Mouse (Mus musculus) hindbrain, postnatal 0 days (tissue): ENCODE measurements at regions not wholly inside any gene's neighbourhood (a gene's known extent, or its start where the extent isn't known, plus 50 kb on each side); places are given as distances from the start of the nearest gene placed in this dataset.

ENCODE experiments used
- ATAC-seq: fragments of 200-750 bp; cut with Nextera tagmentation; 2 replicates; pipeline ENCODE4 v1.8.0; 2017; ENCODE audit warnings: mild to moderate bottlenecking, moderate TSS enrichment, moderate library complexity
- DNase-seq: peaks from one replicate; pipeline ENCODE4 v3.0.0-alpha.2; 2015; ENCODE audit warnings: low spot score
- H3K27ac ChIP-seq: fragments of 300-500 bp; sonication (generic); 2 replicates; pipeline ENCODE4 v1.5.1; 2014; ENCODE audit warnings: mild to moderate bottlenecking
- H3K27me3 ChIP-seq: fragments of 300-500 bp; sonication (generic); 2 replicates; pipeline ENCODE4 v1.6.1; 2014; ENCODE audit warnings: low read length, mixed read lengths; ENCODE audit not compliant: insufficient read depth
- H3K36me3 ChIP-seq: fragments of 300-500 bp; sonication (generic); 2 replicates; pipeline ENCODE4 v1.6.1; 2014; ENCODE audit warnings: low read length, mixed read lengths; ENCODE audit not compliant: insufficient read depth
- H3K4me1 ChIP-seq: fragments of 300-500 bp; sonication (generic); 2 replicates; pipeline ENCODE4 v1.6.1; 2014; ENCODE audit warnings: antibody characterized with exemption, low read length, mixed read lengths; ENCODE audit not compliant: insufficient read depth
- H3K4me2 ChIP-seq: fragments of 300-500 bp; sonication (generic); 2 replicates; pipeline ENCODE4 v1.6.1; 2014; ENCODE audit warnings: low read depth, mild to moderate bottlenecking, low read length, moderate library complexity, mixed read lengths
- H3K4me3 ChIP-seq: fragments of 300-500 bp; sonication (generic); 2 replicates; pipeline ENCODE4 v1.5.1; 2014; ENCODE audit warnings: low read length
- H3K9ac ChIP-seq: fragments of 300-500 bp; sonication (generic); replicated peaks from 2 replicates; pipeline ENCODE4 v1.6.1; 2014; ENCODE audit warnings: mild to moderate bottlenecking, low read length, moderate library complexity, mixed read lengths
- H3K9me3 ChIP-seq: fragments of 300-500 bp; sonication (generic); 2 replicates; pipeline ENCODE4 v1.6.1; 2016; ENCODE audit warnings: low read length, mixed read lengths
- CTCF ChIP-seq: IDR thresholded peaks from 2 replicates; pipeline ENCODE4 v1.5.1; 2016; ENCODE audit warnings: antibody characterized with exemption, control low read depth, low read depth
- whole genome bisulfite sequencing: fragments of 180-500 bp; shearing (Covaris S2); extraction: QIAGEN DNeasy Blood & Tissue Kit; methylation state at CpG from one replicate; pipeline ENCODE4 v1.1.7; 2014; 5-methylcytosine and 5-hydroxymethylcytosine counted together

GRCm38 (mm10) chr1:149347359-149347758 is 613.7 kb downstream of the Pla2g4a start:
- 85% methylated on average over 1 of the region's 1 CpGs for WGBS
- Histone ChIP-seq H3K9me3 (no peaks in the 10 kb centered on the region), H3K4me1 (no peaks in the 10 kb centered on the region), H3K9ac (no peak overlapping the region), H3K27ac (no peak overlapping the region), H3K4me2 (no peak overlapping the region), H3K4me3 (no peak overlapping the region), H3K36me3 (no peaks in the 10 kb centered on the region), H3K27me3 (no peaks in the 10 kb centered on the region)
- TF ChIP-seq CTCF = no peak
- DNase-seq = no peak
- ATAC-seq = no peak

GRCm38 (mm10) chr1:149338158-149338557 is 622.9 kb downstream of the Pla2g4a start:
- Histone ChIP-seq H3K27ac (no peak overlapping the region), H3K9ac (no peak overlapping the region), H3K4me1 (no peaks in the 10 kb centered on the region), H3K4me2 (no peak overlapping the region), H3K4me3 (no peak overlapping the region), H3K9me3 (no peaks in the 10 kb centered on the region), H3K36me3 (no peaks in the 10 kb centered on the region), H3K27me3 (no peaks in the 10 kb centered on the region)
- TF ChIP-seq CTCF = no peak
- ATAC-seq = no peak
- no peak for DNase-seq
- WGBS = 81% methylated on average over 5 of the region's 5 CpGs

GRCm38 (mm10) chr1:149332239-149332638 is 628.9 kb downstream of the Pla2g4a start:
- H3K27me3 ChIP-seq = no peaks in the 10 kb centered on the region
- 14% methylated on average over 3 of the region's 3 CpGs for WGBS
- H3K9me3 ChIP-seq = no peaks in the 10 kb centered on the region
- no peak overlapping the region for H3K4me2 ChIP-seq
- H3K4me1 ChIP-seq = no peaks in the 10 kb centered on the region
- H3K9ac ChIP-seq = no peak overlapping the region
- ATAC-seq (no peak), DNase-seq (peak; percentile 28)
- H3K27ac ChIP-seq = no peak overlapping the region
- no peak overlapping the region for H3K4me3 ChIP-seq
- no peaks in the 10 kb centered on the region for H3K36me3 ChIP-seq
- no peak for TF ChIP-seq CTCF

GRCm38 (mm10) chr1:149327171-149327570 is 633.9 kb downstream of the Pla2g4a start:
- DNase-seq = peak; percentile 6
- no peaks in the 10 kb centered on the region for H3K4me1 ChIP-seq
- ATAC-seq = 0 out of 2 replicates have a peak, but pooled peaks have one; percentile 40
- 67% methylated on average over 3 of the region's 3 CpGs for WGBS
- H3K36me3 ChIP-seq = no peaks in the 10 kb centered on the region
- no peak overlapping the region for H3K9ac ChIP-seq
- TF ChIP-seq CTCF = no peak
- H3K4me3 ChIP-seq = no peak overlapping the region
- no peaks in the 10 kb centered on the region for H3K27me3 ChIP-seq
- no peak overlapping the region for H3K27ac ChIP-seq
- H3K9me3 ChIP-seq = no peaks in the 10 kb centered on the region
- H3K4me2 ChIP-seq = no peak overlapping the region

- H3K9me3 ChIP-seq = no peaks in the 10 kb centered on the region
- 74% methylated on average over 1 of the region's 1 CpGs for WGBS
Observed at GRCm38 (mm10) chr1:149323095-149323494, 638.0 kb downstream of the Pla2g4a start.

GRCm38 (mm10) chr1:149289725-149290124 is 671.4 kb downstream of the Pla2g4a start:
- Histone ChIP-seq H3K4me2 (no peak overlapping the region), H3K27ac (no peak overlapping the region), H3K36me3 (no peaks in the 10 kb centered on the region), H3K4me3 (no peak overlapping the region), H3K9me3 (no peaks in the 10 kb centered on the region), H3K4me1 (no peaks in the 10 kb centered on the region), H3K9ac (no peak overlapping the region), H3K27me3 (no peaks in the 10 kb centered on the region)
- no peak for TF ChIP-seq CTCF
- 100% methylated on average over 1 of the region's 1 CpGs for WGBS
- no peak for DNase-seq
- no peak for ATAC-seq

More at GRCm38 (mm10) chr1:149323095-149323494, 638.0 kb downstream of the Pla2g4a start:
- no peak for ATAC-seq
- Histone ChIP-seq H3K4me2 (no peak overlapping the region), H3K27ac (no peak overlapping the region), H3K4me1 (no peaks in the 10 kb centered on the region), H3K27me3 (no peaks in the 10 kb centered on the region), H3K9ac (no peak overlapping the region), H3K36me3 (no peaks in the 10 kb centered on the region), H3K4me3 (no peak overlapping the region)
- no peak for TF ChIP-seq CTCF
- no peak for DNase-seq

- DNase-seq (no peak), ATAC-seq (no peak)
- Histone ChIP-seq H3K9ac (no peak overlapping the region), H3K27me3 (no peaks in the 10 kb centered on the region), H3K9me3 (no peaks in the 10 kb centered on the region), H3K27ac (no peak overlapping the region), H3K4me1 (no peaks in the 10 kb centered on the region), H3K36me3 (no peaks in the 10 kb centered on the region), H3K4me2 (no peak overlapping the region), H3K4me3 (no peak overlapping the region)
- no peak for TF ChIP-seq CTCF
- 73% methylated on average over 1 of the region's 1 CpGs for WGBS
Observed at GRCm38 (mm10) chr1:149274932-149275331, 686.2 kb downstream of the Pla2g4a start.
